Mouse (Mus musculus) myocyte (in vitro differentiated cells): ENCODE results near the gene Hnrnpab.

Experiments
- E2F4 ChIP-seq: IDR thresholded peaks from one replicate; pipeline ENCODE4 v1.6.1; 2011; ENCODE audit warnings: mild to moderate bottlenecking, control low read depth, moderate library complexity; ENCODE audit not compliant: insufficient read depth
- MAX ChIP-seq: IDR thresholded peaks from one replicate; pipeline ENCODE4 v1.6.1; 2011; ENCODE audit warnings: low read depth, mild to moderate bottlenecking, control low read depth
- POLR2A ChIP-seq: IDR thresholded peaks from one replicate; pipeline ENCODE4 v1.6.1; 2011; ENCODE audit warnings: low read depth, mild to moderate bottlenecking, control low read depth, moderate library complexity; ENCODE audit not compliant: insufficient read length
- POLR2AphosphoS2 ChIP-seq: IDR thresholded peaks from one replicate; pipeline ENCODE4 v1.6.1; 2011; ENCODE audit warnings: low read depth, control low read depth; ENCODE audit not compliant: insufficient read length
- SRF ChIP-seq: IDR thresholded peaks from one replicate; pipeline ENCODE4 v1.6.1; 2011; ENCODE audit warnings: low read depth; ENCODE audit not compliant: control insufficient read depth, insufficient read length
- TCF12 ChIP-seq: IDR thresholded peaks from one replicate; pipeline ENCODE4 v1.6.1; 2011; ENCODE audit warnings: mild to moderate bottlenecking, control low read depth; ENCODE audit not compliant: poor library complexity, insufficient read depth, severe bottlenecking
- USF1 ChIP-seq: IDR thresholded peaks from one replicate; pipeline ENCODE4 v1.6.1; 2011; ENCODE audit warnings: low read depth, mild to moderate bottlenecking, control low read depth, moderate library complexity

DNA sequence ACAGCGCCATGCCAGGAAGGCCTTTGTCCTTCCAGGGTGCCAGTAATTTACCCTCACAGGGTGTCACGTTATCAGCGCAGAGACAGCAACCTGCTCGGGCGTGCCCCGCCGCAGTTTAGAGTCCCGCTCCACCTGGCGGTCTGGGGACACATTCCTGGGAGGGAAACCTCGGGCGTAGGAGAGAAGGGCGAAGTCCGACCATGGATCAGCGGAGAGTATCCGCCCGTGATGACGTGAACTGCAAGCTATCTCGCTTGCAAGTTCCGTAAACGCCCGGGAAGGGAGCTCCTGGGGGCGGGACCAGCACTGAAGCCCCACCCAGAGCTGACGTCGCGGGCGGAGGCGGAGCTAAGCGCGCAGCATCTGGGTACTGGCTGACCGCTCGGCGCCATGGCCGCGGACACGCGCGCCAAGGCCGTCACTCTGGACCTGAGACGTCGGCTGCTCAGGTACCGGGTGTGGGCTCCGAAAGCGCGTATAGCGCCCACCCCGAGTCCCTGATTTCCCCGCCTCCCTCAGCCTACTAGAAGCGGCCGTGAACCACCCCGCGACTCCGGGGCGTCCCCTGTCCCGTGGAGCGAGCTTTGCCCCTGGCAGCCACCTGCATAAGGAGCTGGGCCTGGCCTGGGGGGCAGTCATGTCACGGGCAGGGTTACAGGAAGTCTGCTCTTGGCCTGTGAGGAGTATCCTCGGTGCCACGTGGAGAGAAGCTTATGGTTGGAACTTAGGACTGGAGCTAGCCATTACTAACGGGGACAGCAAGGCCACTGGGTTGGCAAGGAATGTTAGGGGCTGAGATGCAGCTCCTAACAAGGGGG is 22.0 kb downstream of the Hnrnpab start, which contains the start of gene Phykpl:
- TF ChIP-seq E2F4 (no peak), USF1 (no peak), POLR2A (peak; percentile 96), SRF (no peak), TCF12 (no peak), MAX (no peak), POLR2AphosphoS2 (peak; percentile 95)
